Mouse (Mus musculus) forebrain, embryonic 16.5 days (tissue): ENCODE data around the gene Cadm4. TPM values are rescaled to one million over a fixed set of nuclear protein-coding genes. Genes with fewer than 3 reads are reported as not detected.

Experiments
- ATAC-seq: fragments of 200-750 bp; cut with Nextera tagmentation; 2 replicates; pipeline ENCODE4 v1.8.0; 2017; ENCODE audit warnings: mild to moderate bottlenecking, moderate library complexity
- H3K27ac ChIP-seq: fragments of 300-500 bp; sonication (generic); 2 replicates; pipeline ENCODE4 v1.5.1; 2014; ENCODE audit warnings: low read length, control low read depth
- H3K27me3 ChIP-seq: fragments of 300-500 bp; sonication (generic); replicated peaks from 2 replicates; pipeline ENCODE4 v1.6.1; 2014; ENCODE audit warnings: low read length; ENCODE audit not compliant: control insufficient read depth, insufficient read depth
- H3K36me3 ChIP-seq: fragments of 300-500 bp; sonication (generic); 2 replicates; pipeline ENCODE4 v1.6.1; 2014; ENCODE audit not compliant: control insufficient read depth, insufficient read depth
- H3K4me1 ChIP-seq: fragments of 300-500 bp; sonication (generic); replicated peaks from 2 replicates; pipeline ENCODE4 v1.6.1; 2014; ENCODE audit warnings: low read length; ENCODE audit not compliant: control insufficient read depth, insufficient read depth
- H3K4me2 ChIP-seq: fragments of 300-500 bp; sonication (generic); 2 replicates; pipeline ENCODE4 v1.6.1; 2014; ENCODE audit warnings: mild to moderate bottlenecking, low read length, control low read depth
- H3K4me3 ChIP-seq: fragments of 300-500 bp; sonication (generic); replicated peaks from 2 replicates; pipeline ENCODE4 v1.5.1; 2014; ENCODE audit warnings: mild to moderate bottlenecking, low read length, control low read depth
- H3K9ac ChIP-seq: fragments of 300-500 bp; sonication (generic); replicated peaks from 2 replicates; pipeline ENCODE4 v1.6.1; 2014; ENCODE audit warnings: low read depth, low read length, control low read depth
- H3K9me3 ChIP-seq: fragments of 300-500 bp; sonication (generic); 2 replicates; pipeline ENCODE4 v1.6.1; 2016; ENCODE audit warnings: low read length; ENCODE audit not compliant: control insufficient read depth
- WGBS: fragments of 180-500 bp; shearing (Covaris S2); extraction: QIAGEN DNeasy Blood & Tissue Kit; methylation state at CpG from one replicate; pipeline ENCODE4 v1.1.7; 2014; 5-methylcytosine and 5-hydroxymethylcytosine counted together
- polyA plus RNA-seq: library from polyadenylated mRNA; unstranded; fragments of >200 nt; fragmentation: Nextera tagmentation; extraction: Ambion mirVana; gene quantifications from 2 replicates; pipeline ENCODE4 v1.2.1, GENCODE M21; 2015

Gene Cadm4
- polyA plus RNA-seq, 1 experiment from 2014 or later: 86.8 TPM

DNA sequence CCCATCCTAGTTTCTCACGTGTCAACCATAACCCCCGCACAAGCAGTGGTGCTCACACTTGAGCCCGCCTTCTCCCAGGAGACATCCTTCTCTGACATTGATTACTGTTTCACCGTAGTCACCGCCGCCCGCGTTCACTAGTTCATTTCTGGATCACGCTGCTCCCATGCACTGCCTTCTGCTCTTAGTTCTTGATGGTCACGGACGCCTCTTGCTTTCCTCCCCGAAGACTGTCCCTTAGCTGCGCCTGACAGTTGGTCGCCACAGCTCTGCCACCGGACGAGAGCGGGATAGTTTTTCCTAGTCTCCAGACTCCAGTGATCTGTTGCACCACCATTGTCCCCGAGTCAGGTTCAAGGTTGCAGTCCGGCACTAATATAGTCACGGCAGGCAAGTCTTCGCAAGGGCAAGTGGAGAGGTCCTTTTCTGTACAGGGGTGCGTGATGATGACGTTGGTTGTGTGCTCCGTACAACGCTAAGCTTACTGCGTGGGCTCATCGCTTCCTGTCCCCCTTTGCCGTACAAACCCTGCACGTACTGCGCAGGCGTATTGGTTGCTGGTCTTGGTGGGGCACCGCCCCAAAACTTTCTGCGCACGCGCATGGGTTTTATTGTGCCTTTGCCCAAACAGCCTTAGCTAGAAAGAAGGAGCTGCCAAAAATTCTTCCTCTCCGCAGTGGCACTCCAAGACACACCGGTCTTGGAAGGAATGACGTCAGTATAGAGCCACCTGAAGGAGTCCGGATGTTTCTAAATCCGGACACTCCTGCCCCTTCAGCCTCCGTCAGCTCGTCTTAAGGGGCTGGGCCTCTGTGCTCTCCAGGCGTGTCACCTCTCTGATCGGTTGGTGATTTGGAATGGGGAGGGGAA lies 48.5 kb downstream of the Cadm4 start, which contains the start of gene Irgq:
Gene Irgq, plus strand, starts transcription at position 628 of the 870 bp plus-strand sequence.
- H3K9me3 ChIP-seq: no peaks in the 10 kb centered on the region
- peaks cover 4% of the 10 kb centered on the region; the same call in 1 of the 2 replicates for H3K36me3 ChIP-seq
- ATAC-seq: peak; percentile 95
- no peaks in the 10 kb centered on the region for H3K27me3 ChIP-seq
- H3K27ac ChIP-seq: peak within 1 kb of the TSS; percentile 93
- H3K9ac ChIP-seq: peak within 1 kb of the TSS; percentile 82
- peaks cover 40% of the 10 kb centered on the region for H3K4me1 ChIP-seq
- H3K4me2 ChIP-seq: peak within 1 kb of the TSS; percentile 73
- WGBS: under 1% methylated on average over 44 of the region's 44 CpGs
- H3K4me3 ChIP-seq: peak within 1 kb of the TSS; percentile 84

DNA sequence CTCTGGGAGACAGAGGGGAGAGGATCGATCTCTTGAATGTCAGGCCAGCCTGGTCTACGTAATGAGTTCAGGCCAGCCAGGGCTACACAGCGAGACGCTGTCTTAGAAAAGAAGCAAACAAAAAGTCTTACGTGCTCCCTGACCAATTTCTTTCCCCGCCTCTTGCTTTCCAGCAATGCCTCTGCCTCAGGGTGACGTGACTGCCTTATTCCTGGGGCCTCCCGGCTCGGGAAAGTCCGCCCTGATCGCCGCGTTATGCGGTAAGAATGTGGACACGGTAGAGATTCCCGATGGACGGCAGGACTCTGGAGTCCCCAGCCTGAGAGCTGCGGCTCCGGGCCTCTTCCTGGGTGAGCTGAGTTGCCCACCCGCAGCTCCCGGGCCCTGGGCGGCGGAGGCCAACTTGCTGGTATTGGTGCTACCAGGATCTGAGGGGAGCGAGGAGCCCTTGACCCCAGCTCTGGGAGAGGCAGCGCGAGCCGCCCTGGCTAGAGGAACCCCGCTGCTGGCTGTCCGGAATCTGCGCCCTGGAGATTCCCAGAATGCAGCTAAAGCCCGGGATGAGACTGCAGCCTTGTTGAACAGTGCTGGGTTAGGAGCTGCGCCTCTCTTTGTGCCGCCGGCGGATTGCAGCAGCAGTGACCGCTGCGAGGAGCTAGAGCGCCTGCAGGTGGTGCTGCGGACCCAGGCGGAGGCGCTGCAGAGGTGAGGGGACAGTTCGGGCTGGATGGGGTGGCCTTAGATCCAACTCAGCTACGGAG lies 49.6 kb downstream of the Cadm4 start:
- peak overlapping the region; percentile 82 for H3K9ac ChIP-seq
- H3K36me3 ChIP-seq: peaks cover 4% of the 10 kb centered on the region; the same call in 1 of the 2 replicates
- peak overlapping the region; percentile 73 for H3K4me2 ChIP-seq
- H3K27me3 ChIP-seq: no peaks in the 10 kb centered on the region
- H3K27ac ChIP-seq: peak overlapping the region; percentile 93
- under 1% methylated on average over 43 of the region's 43 CpGs for WGBS
- peak overlapping the region; percentile 84 for H3K4me3 ChIP-seq
- peaks cover 37% of the 10 kb centered on the region for H3K4me1 ChIP-seq
- no peaks in the 10 kb centered on the region for H3K9me3 ChIP-seq
- ATAC-seq: peak; percentile 63

DNA sequence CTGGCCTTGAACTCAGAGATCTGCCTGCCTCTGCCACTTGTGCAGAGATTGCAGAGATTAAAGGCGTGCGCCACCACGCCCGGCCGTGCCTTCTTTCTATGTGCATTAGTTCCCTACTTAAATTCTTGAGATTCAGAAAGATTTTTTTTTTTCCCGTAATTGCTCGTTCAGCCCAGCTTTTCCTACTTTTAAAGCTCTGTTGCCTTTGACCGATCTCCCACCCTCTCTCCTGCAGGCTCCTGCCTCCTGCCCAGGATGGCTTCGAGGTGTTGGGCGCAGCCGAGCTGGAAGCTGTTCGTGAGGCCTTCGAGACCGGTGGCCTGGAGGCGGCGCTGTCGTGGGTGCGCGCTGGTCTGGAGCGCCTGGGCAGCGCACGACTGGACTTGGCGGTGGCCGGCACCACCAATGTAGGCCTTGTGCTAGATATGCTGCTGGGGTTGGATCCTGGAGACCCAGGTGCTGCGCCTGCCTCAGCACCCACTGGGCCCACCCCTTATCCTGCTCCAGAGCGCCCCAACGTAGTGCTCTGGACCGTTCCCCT lies 51.3 kb downstream of the Cadm4 start:
- no peak overlapping the region for H3K9ac ChIP-seq
- no peaks in the 10 kb centered on the region for H3K9me3 ChIP-seq
- H3K4me1 ChIP-seq: peaks cover 35% of the 10 kb centered on the region
- no peak overlapping the region for H3K4me3 ChIP-seq
- 65% methylated on average over 28 of the region's 28 CpGs for WGBS
- no peak for ATAC-seq
- no peak overlapping the region for H3K4me2 ChIP-seq
- no peaks in the 10 kb centered on the region for H3K27me3 ChIP-seq
- no peak overlapping the region for H3K27ac ChIP-seq
- H3K36me3 ChIP-seq: peaks cover 4% of the 10 kb centered on the region; the same call in 1 of the 2 replicates

DNA sequence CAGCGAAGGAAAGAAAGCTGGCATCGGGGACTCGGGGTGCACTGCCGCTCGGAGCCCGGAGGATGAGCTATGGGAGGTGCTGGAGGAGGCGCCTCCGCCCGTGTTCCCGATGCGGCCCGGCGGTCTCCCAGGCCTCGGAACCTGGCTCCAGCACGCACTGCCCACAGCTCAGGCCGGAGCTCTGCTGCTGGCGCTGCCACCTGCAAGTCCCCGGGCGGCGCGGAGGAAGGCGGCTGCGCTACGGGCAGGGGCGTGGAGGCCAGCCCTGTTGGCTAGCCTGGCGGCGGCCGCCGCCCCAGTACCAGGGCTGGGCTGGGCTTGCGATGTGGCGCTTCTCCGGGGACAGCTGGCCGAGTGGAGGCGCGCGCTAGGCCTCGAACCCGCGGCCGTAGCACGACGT lies 52.0 kb downstream of the Cadm4 start:
- Histone ChIP-seq H3K4me1 (peaks cover 37% of the 10 kb centered on the region), H3K27ac (no peak overlapping the region), H3K4me3 (0 out of 2 replicates have a peak overlapping the region, but pooled peaks have one; percentile 3), H3K36me3 (peaks cover 4% of the 10 kb centered on the region; the same call in 1 of the 2 replicates), H3K4me2 (peak overlapping the region; percentile 21), H3K9ac (peak overlapping the region; percentile 27; the same call in 1 of the 2 replicates), H3K9me3 (no peaks in the 10 kb centered on the region), H3K27me3 (no peaks in the 10 kb centered on the region)
- 32% methylated on average over 36 of the region's 42 CpGs for WGBS
- no peak for ATAC-seq

DNA sequence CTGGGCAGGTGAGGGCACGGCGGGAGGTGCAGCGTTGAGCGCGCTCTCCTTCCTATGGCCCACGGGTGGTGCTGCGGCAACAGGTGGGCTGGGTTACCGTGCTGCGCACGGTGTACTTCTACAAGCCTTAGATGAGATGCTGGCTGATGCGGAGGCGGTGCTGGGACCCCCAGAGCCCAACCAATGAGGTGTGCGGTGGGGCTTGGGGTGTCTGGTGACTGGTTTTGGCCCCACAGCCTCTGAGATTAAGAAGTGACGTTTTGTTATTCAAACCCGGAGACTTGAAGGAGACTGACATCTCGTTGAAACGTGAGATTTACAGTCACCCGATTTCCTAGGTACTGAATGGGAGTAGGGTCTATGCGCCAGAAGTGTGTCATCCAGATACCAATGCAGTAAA lies 52.5 kb downstream of the Cadm4 start:
- no peak overlapping the region for H3K4me3 ChIP-seq
- H3K9me3 ChIP-seq: no peaks in the 10 kb centered on the region
- no peaks in the 10 kb centered on the region for H3K27me3 ChIP-seq
- no peak overlapping the region; the same call in 1 of the 2 replicates for H3K4me2 ChIP-seq
- no peak overlapping the region for H3K9ac ChIP-seq
- peaks cover 36% of the 10 kb centered on the region for H3K4me1 ChIP-seq
- peaks cover 4% of the 10 kb centered on the region; the same call in 1 of the 2 replicates for H3K36me3 ChIP-seq
- ATAC-seq: no peak
- H3K27ac ChIP-seq: no peak overlapping the region
- whole genome bisulfite sequencing: 38% methylated on average over 19 of the region's 19 CpGs

DNA sequence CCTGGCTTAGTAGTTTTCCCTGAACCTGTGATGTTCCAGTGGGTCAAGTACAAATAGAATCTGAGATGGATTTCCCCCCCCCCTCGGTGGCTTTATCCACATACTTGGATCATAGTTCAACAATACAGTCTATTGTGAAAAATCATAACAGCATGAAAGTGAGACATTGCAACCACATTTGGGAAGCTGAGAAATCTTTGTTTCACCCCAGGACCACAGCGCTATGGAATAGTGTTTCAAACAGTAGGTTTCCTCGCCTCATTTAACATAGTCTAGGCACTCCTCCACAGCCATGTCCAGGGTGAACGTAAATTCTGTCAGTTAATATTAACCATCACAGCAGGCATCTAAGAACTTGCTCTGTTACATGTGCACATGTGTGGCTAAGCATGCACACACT lies 55.3 kb downstream of the Cadm4 start:
- no peak for ATAC-seq
- WGBS: 85% methylated on average over 4 of the region's 4 CpGs

DNA sequence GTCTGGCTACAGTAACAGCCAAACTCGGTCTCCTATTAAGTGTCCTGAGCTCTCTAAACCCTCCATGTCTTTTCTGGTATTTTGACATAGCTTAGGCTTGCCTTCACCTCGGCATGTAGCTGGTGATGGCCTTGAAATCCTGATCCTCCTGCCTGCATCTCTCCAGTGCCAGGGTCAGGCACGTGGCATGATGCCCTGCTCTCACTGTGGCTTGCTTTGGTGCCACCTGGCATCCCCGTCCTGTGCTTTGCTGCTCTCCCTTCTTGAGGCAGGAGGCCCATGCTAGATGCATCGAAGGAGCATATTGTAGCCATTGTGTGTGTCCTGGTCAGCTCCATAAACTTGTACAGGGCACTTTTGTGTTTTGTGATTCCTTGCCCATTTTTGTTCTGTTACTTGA lies 55.8 kb downstream of the Cadm4 start:
- Histone ChIP-seq H3K36me3 (peaks cover 4% of the 10 kb centered on the region; the same call in 1 of the 2 replicates), H3K27ac (no peak overlapping the region), H3K27me3 (no peaks in the 10 kb centered on the region), H3K4me3 (no peak overlapping the region), H3K9me3 (no peaks in the 10 kb centered on the region), H3K4me1 (peaks cover 21% of the 10 kb centered on the region), H3K4me2 (no peak overlapping the region), H3K9ac (no peak overlapping the region)
- WGBS: 80% methylated on average over 5 of the region's 5 CpGs
- ATAC-seq: no peak

More for the DNA sequence above, 55.3 kb downstream of the Cadm4 start:
- Histone ChIP-seq H3K4me1 (peaks cover 26% of the 10 kb centered on the region), H3K27me3 (no peaks in the 10 kb centered on the region), H3K4me2 (no peak overlapping the region), H3K4me3 (no peak overlapping the region), H3K9ac (no peak overlapping the region), H3K9me3 (no peaks in the 10 kb centered on the region), H3K36me3 (peaks cover 4% of the 10 kb centered on the region; the same call in 1 of the 2 replicates), H3K27ac (no peak overlapping the region)

DNA sequence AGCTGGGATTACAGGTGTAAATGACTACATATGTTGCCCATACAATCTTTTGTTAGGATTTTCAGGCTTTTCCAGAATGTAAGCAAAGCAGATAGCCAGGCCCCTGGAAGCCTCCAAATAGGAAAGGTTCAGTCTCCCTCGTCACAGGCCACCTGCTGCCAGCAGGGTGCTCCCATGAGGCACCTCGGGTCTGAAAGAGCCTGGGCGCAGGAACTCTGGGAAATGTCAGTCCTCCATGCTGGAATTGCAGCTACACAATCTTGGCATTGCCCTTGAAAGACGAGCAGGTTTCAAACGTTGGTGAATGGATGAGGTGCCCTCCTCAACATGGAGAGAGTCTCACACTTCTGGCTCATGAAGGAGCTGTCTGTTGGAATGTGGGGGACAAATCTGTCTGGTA lies 56.3 kb downstream of the Cadm4 start:
- H3K4me1 ChIP-seq: peaks cover 17% of the 10 kb centered on the region
- no peak overlapping the region for H3K9ac ChIP-seq
- H3K27me3 ChIP-seq: no peaks in the 10 kb centered on the region
- no peak for ATAC-seq
- no peak overlapping the region for H3K27ac ChIP-seq
- no peak overlapping the region for H3K4me3 ChIP-seq
- peaks cover 4% of the 10 kb centered on the region; the same call in 1 of the 2 replicates for H3K36me3 ChIP-seq
- H3K9me3 ChIP-seq: no peaks in the 10 kb centered on the region
- no peak overlapping the region for H3K4me2 ChIP-seq
- WGBS: 37% methylated on average over 5 of the region's 5 CpGs

DNA sequence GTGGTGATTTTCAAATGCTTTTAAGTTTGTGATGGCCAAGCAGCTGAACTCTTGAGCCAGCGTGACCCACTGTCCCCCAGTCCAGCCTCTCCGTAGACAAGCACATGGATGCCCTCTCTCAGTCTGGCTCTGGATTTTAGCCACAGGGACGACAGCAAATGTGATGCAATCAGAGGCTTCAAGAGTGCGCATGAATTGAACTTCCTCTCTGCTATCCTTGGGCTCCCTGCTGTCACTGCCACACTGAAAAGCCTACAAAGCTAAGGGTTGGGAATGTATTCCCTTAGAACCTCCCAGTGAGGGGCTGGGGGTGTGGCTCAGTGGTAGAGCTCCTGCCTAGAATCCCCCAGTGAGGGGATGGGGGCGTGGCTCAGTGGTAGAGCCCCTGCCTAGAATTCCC lies 56.9 kb downstream of the Cadm4 start:
- ATAC-seq: no peak
- Histone ChIP-seq H3K9ac (no peak overlapping the region), H3K36me3 (peaks cover 4% of the 10 kb centered on the region; the same call in 1 of the 2 replicates), H3K27me3 (no peaks in the 10 kb centered on the region), H3K27ac (no peak overlapping the region), H3K9me3 (no peaks in the 10 kb centered on the region), H3K4me1 (peaks cover 12% of the 10 kb centered on the region), H3K4me2 (no peak overlapping the region), H3K4me3 (no peak overlapping the region)
- 88% methylated on average over 5 of the region's 5 CpGs for WGBS
